Mouse (Mus musculus): ENCODE results near the gene Slc38a11.

The Slc38a11 gene

DNA sequence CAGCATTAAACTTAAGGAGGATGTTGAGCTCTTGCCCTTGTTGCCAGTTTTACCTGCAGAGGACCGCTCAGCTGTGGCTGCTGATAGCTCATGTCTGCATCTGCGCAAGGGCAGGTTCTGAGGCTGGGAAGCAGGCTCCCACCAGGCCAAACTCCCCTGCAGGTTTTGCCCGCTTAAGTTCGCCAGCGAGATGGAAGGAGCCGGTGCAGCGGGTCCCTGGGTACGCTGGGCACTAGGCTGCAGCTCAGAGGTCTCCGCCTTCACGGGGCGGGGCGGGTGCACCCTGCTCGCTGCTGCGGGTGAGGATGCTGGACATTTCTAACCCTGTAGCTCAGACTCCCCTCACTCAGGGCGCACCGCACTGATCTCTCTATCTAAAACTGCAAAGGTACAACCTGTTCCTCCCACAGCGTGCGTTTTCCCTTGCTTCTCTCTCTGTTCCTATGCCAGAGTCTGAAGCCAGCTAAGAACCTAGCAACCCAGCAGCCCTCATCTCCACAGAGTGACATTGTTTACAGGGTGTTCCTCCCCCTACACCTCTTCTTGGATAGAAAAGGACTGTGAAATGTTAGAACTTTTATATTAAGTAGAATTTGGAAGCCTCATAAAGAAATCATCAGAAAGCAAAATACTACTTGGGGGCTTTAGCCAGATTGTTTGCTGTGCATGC is at the start of gene Slc38a11:
TSS of gene Slc38a11 (minus strand) at position 207 of the 670 bp plus-strand sequence.
- no peak for DNase-seq (ENCODE audit: low read depth, low spot score)

DNA sequence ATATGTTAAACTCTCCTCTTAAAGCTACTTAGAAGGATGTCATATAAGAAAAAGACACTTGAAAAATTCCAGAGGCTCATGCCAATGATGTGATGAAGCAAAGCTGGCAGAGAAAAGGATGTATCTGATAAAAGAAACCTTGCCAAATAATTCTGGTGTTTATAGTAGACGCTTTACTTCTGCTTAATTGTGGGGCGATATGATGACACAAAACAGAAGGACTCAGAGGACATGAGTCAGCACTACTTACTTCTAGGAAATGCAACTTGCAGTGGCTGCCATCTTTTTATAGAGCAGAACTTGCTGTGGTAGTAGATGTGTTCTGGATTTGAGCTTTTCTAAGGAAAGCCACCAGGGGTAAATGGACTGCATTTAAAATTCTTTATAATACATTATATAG is 43.3 kb upstream of the Slc38a11 start:
- DNase-seq (ENCODE audit: low read depth, low spot score), result no peak

DNA sequence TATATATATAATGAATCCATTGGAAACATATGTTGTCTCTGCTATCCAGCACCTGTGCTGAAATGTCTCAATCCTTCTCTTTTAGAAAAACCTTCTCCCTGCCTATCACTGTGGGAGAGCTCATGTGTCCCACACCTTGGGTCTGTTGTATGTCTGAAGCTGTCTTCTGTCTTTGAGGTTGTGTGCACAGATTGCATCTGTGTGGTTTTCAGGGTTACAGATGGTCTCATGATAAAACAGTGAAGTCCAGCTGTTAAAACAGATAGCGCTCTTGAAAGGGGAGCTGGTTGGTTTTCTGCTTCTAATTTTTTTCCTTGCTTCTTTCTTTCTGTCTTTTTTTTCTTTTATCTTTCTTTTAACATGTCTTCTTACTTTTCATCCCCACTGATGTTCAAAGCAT is 41.6 kb upstream of the Slc38a11 start:
- DNase-seq (ENCODE audit: low read depth, low spot score), result no peak

DNA sequence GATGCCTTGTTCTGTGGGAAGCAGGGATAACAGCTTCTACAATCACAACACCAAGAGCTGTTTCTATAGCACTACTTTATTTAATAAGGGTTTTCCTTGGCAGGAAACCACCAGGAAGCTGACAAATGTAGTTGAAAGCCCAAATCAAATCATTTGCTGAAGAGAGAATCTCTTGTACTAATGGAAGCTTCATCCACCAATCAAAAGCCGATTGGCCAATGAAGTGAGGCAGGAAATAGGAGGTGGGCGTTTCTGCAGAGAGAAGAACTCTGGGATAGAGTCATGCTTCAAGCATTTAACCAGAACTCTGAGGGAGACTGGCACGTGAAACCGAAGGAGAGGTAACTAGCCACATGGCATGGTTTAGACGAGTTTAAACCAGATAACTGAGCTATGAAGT is 38.2 kb upstream of the Slc38a11 start:
- no peak for DNase-seq (ENCODE audit: low read depth, low spot score)

DNA sequence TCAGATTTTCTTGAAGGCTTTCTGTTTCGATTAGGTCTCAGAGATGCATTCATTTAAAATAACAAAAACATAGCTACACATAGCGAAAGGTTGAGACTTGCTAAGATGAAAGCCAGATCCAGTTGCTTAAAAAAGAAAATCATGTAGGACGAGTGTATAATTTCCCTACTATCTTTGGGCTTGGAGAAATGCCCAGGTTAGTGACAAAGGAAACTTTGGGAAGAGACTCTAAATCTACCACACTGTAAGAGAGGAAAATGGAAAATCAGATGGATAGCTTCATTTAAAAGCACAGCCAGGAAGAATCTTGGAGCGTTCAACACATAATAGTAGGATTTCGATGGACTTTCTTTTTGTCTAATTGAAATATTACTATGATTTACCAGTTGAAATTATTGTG is 36.1 kb upstream of the Slc38a11 start:
- no peak for DNase-seq (ENCODE audit: low read depth, low spot score)

DNA sequence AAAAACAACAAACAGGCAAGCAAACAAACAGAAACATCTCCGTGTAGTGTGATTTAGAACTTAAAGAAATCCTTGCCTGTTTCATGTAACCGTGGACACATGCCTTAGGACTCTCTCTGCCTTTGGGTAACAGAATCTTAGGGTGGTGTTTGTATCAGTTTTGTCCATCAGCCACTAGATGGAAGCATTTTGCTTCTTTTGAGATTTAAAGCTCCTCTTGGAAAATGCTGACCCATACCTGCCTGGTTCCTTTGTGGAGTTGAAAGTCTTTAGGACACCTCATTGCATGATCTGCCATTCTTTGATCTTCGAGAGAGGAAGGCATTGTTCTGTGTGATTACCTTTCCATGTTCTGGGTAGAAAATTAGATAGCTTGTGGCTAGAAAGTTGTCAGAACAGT is 32.3 kb upstream of the Slc38a11 start:
- DNase-seq (ENCODE audit: low read depth, low spot score), result no peak

DNA sequence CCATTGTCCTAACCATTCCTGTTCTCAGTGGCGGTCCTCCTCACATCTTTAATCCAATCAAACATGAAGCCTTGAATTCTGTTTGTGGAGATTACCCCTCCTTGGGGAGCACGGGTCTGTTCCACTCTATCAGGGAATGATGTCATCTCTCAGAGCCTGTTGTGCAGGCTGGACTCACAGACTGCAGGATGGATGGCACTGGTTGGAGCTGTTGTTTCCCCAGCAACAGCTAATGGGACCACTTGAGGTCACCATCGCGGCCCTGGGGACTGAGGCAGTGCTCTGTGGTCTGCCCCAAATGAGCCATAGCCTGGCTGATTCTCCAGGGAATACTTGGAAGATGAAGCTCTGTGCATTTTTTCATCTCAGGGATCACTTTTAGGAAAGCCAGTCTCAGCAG is 29.2 kb upstream of the Slc38a11 start:
- no peak for DNase-seq (ENCODE audit: low read depth, low spot score)

DNA sequence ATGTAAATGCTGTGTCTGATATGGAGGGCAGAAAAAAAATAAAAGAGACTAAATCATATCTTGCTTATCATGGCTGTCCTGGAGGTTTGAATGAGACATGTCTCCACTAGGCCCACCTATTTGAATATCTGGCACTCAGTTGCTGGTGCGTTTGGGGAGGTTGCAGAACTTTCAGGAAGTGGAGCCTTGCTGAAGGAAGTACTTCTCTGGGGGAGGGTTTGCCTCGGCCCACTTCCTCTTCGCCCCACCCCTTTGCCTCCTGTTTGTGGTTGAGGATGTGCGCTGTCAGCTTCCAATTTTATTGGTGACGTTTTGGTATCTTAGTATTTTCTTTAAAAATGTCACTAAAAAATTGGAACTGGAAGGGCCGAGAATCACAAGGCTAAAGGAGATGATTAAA is 27.5 kb upstream of the Slc38a11 start:
- no peak for DNase-seq (ENCODE audit: low read depth, low spot score)

DNA sequence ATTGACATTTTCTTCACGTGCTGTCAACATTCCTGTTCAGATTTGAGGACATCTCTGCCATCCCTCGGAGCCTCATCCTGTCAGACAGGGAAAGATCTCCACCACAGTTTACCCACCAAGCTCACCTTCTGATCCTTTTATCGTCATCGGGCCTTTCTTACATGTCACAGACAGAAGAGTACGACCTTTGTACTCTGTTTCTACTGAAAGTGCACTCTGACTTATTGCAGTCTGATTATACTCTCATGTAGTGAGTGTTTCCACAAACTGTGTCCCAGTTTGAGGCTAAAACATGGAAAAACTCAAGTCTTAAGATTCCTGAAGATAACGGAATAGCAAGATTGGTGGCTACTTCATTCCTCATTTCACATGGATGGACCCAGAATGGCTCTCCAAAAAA is 21.0 kb upstream of the Slc38a11 start:
- no peak for DNase-seq (ENCODE audit: low read depth, low spot score)

DNA sequence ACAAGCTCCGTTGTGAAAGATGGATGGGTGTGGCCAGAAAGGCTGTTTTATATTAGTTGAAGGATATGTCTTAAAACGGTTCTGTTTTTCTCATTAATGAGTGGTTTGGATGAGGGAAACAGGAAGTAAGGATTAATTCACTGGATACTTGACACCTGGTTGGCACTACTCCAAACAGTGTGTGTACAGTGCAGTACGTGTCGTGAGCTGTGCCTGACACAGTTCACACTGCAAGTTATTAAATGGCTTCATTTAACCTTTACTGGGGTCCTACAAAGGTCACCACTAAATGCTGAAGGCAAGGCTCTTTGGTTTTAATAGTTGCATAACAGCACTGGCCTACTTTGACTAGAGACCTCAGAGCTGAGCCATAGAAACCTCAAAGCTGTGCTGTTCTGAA is 18.7 kb upstream of the Slc38a11 start:
- DNase-seq (ENCODE audit: low read depth, low spot score), result no peak

DNA sequence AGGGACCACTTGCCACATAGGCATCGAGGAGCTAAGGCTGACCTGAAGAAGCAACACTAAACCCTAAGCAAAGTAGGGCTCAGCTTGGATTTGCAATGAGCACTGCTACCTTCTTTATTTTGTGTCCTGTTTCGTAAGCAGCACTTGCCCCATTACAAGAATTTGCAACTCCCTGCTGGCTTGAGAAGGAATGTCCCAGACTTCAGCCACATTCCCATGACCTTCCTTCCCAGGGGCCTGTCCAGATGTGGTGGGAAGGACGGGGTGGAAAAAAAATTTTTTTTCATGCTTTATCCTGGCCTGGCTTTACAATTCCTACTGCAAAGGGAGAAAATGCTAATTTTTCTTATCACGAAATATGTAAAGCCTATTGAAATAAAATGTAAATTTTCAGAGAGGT is 14.6 kb upstream of the Slc38a11 start:
- no peak for DNase-seq (ENCODE audit: low read depth, low spot score)

DNA sequence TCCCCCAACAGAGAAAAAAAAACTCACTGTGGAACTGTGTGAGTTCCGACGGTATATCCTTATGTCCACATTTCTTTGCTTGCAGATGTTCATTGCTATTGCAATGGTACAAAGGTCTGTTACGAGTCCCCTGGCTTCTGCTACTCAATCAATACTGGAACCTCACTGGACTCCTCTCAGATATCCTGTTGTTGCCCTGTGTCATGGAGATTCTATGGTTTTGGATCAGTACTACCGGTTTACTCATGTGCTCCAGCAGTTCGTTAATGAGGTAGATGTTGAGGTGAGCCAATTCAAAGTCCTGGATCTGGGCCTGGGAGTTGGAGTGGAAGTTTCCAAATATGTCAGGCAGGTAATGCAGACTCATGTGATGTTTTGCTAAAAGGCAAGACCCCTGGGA is 10.6 kb upstream of the Slc38a11 start:
- no peak for DNase-seq (ENCODE audit: low read depth, low spot score)

DNA sequence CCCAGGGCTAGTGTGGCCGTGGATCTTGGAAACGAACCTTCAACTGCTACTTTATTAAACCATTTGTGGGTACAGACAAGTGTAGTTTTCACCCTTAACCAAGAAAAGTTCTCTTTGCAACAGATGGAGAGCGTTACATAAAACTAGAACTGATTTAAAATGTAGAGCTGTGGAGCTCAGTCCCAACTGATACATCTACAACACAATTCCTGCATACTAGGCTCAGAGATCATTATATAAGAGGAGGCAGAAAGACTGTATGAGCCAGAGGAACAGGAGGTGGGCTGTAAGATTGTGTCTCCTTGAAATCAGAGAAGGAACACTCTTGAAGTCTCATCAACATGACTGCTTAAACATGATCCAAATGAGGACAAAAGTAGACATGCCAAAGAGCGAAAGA is 9.2 kb upstream of the Slc38a11 start:
- DNase-seq (ENCODE audit: low read depth, low spot score), result no peak

DNA sequence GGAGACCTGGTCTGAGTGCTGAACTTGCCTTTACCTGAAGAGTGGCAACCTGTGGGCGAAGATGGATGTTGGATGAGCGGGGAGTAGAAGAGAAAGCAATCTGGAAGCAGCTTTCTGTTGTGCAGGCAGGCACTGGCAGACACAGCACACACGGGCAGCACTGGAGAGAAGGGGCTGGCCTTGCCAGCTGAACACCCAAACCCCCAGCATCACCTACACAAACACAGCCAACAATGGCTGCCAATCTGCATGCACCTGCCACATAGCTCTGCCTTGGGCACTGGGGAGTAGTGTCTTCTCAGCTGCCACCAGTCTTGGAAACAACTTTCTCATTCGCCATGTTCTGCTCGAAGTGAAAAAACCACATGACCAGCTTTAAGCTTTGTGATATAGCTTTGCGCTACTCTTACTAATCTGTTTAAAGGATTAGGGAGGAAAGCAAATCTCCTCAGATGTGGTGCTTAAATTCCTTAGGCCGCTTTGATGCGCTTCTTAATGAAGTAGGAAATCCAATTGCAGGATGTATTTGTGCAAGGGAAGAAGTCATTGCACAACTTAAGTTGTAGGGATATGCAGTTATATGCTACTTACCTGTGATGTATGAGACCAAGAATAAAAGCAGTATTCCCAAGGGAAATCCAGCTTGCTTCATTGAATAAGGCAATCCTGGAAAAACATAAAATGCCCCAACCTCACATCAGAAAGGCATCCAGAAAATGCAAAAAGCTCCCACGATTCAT is 2.9 kb downstream of the Slc38a11 start:
- no peak for DNase-seq (ENCODE audit: low read depth, low spot score)

DNA sequence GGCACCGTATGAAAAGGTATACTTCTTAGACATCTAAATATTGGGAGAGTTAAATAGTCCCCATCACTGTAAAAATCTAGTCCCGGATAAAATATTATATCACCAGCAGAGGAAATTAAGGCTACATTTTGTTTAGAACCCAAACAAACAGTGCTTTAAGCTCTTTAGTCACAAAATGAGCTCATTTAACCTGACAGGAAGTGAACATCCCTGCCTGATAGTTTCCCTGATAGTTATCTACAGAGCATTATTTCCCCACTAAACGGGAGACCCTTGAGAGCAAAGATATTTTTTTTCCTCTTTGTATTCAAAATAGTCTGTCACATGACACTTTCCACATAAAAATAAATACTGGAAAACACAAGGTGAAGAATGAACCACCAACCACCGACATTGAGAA is 16.5 kb downstream of the Slc38a11 start:
- no peak for DNase-seq (ENCODE audit: low read depth, low spot score)

DNA sequence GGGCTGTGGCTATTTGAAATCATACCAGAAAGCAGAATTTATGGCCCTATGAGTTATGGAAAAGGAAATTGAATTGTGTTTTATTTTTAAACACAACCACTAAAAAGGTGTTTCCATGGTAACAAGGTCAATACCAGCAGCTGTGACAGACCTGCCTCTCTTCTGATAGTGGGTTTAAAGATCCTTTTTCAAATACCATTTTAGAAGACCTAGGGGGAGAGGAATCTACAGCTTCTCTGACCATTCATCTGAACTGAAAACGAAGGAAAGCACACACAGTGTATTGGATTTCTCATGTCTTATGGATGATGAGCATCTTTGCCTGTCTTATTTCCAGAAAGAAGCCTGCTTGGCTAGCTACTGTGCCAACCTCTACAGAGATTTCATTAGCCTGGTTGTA is 16.9 kb downstream of the Slc38a11 start:
- no peak for DNase-seq (ENCODE audit: low read depth, low spot score)

DNA sequence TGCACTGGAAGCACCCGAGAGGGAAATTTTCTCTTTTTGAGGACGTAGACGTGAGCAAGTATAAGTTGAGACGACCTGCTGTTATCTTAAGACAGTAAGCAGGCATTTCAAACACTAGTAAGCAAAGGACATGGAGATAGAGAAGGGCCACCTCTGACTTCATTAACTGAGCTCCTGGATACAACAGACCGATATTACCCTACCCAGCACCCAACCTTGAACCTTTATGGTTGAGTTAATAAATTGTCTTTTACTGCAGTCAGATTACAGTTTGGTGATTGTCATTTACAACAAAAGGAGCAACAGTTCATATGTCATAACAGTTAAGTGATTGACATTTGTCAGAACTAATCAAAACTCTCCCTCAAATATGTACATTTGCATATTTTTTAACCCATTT is 17.8 kb downstream of the Slc38a11 start:
- DNase-seq (ENCODE audit: low read depth, low spot score), result no peak

DNA sequence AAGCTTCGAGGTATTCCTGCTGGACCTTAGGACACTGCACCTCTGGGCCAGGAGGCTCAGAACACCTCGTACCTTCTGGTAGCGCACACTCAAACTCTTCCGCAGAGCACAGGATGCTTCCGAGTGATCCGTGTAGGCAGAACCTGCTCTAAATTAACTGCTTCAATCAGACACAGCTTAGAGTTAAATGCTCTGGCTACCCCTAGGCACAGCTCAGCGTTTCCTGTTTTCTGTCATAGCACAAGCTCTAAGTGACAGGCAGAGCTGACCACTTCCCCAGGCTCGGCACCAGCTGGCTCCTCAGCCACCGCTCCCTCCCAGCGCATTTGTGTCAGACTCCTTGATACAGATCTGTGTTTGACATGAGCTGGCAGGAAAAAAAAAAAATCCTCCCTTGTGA is 21.8 kb downstream of the Slc38a11 start:
- DNase-seq (ENCODE audit: low read depth, low spot score), result no peak

DNA sequence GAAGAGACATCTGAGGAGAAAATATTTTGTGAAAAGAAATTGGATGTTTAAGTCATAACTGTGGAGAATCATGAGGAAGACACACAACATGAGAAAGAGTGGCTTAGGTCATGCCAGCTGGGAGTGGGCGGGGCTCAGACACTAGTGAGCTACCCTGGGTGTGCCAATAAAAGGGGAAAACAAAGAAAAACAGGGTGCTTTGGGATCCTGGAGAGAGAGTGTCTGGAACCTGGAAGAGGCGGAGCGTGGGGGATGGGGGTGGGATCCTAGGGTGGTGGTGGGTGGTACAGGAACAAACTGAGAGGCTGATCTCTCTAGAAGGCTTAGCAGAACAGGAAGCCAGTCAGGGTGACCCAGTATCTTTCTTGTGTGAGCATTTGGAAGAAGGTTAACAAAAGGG is 23.0 kb downstream of the Slc38a11 start:
- no peak for DNase-seq (ENCODE audit: low read depth, low spot score)

DNA sequence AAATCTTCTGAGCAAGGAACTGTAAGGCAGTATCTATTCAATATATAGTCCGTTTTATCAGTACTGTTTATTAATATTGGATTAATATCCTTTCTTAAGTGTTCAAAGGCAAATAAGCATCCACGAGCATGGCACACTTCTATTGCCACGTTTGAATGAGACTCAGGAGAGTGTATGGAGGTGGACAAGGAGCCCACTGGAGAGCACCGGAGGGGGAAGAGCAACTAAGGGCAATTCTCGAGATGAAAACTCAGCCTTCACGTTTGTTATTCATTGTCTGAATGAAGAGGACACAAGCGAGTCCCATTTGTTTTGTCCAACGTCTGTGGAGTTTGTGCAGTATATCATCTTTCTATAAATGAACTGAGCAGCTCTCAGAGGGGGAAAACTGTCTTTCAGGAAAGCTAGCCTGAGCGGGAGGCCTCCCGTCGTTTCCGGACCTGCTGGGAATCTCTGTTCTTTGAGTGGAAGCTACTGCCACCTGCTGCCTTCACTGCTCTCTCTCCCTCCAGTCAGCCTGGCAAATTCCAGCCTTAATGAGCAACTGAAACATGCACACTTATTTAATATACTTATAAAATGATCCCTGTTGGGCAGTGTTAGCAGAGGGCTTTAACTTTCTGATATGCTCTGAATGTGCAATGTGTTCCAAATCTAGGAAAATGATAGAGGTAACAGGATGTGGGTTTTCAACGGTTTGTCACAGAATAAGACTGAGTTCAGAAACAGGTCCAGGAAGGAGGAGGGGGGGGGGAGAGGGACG is 26.3 kb downstream of the Slc38a11 start:
- DNase-seq (ENCODE audit: low read depth, low spot score), result no peak

DNA sequence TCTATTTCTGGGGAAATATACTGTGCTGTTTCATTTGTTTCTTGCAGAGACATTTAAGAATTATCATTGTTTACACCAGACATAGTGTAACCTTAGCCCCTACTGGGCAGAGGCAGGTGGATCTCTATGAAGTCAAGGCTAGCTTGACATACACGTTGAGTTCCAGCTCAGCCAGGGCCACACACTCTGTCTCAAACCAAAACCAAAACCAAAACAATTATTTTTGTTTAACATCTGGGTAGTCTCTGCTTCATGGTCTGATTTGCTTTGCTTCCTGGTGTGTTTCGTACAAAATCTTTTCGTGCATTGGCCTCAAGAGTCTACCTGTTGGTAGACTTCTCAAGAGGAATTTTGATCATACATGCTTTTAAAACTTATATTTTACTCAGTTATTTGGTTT is 27.2 kb downstream of the Slc38a11 start:
- DNase-seq (ENCODE audit: low read depth, low spot score), result no peak

DNA sequence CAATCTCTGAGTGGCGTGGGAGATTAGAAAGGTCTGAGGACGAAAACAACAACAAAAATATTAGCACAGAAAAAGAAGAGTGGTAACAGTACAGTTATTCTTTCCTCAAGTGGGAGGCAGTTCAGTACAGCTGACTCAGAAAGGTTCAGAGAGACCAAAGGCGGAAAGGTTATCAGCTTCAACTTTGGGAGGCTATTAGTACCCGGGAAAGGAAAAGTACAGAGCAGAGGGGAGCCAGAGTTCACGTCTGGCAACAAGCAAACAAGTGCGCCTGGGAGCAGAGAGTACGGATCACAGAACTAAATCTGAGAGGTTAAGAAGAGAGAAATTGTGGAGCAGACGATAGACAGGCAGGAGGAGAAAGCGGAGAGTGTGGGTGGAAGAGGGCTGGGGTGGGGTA is 29.7 kb downstream of the Slc38a11 start:
- no peak for DNase-seq (ENCODE audit: low read depth, low spot score)

DNA sequence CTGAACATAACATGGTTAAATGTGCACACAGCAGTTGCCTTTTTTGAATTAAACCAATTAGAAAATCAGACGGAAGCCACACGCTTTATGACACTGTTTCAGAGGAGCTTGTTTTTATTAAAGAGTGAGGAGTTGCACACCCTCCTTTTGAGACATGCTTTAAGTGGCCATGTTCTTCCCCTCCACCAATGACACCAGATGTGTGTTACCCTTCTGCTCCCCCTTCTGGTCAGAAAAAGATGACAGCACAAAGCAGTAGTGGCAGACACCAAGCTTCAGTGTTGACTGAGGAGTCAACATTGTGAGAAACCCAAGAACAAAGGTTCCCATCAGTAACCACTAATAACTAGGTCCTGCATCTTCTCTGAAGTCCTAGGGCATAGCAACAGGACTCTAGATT is 32.5 kb downstream of the Slc38a11 start:
- peak; percentile 24 for DNase-seq (ENCODE audit: low read depth, low spot score)
